Mouse (Mus musculus) WW6 (cell line): ENCODE measurements around the gene Macrod2.

ENCODE experiments used
- DNase-seq: peaks from one replicate; pipeline ENCODE4 v3.0.0-alpha.2; 2013; ENCODE audit warnings: low read depth, low spot score

The Macrod2 gene

GRCm38 (mm10) chr2:142187428-142187827 is 1792.3 kb downstream of the Macrod2 start:
- DNase-seq = no peak

DNA sequence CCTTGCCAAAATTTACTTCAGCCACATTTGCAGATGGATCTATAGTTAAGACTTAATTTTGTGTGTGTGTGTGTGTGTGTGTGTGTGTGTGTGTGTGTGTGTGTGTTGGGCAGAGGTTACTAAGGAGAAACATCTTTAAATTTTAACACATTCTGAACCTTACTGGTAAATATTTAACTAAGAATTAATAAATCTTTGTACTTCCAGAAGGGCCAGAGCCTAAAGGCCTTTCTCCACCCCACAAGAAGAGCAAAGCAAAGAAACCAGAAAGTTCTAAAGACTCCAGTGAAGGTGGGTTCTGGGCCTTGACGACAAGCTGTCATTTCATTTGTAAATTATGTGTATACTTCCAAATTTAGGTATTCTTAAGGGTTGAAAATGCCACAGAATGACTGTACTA is 1822.3 kb downstream of the Macrod2 start:
- DNase-seq = no peak

GRCm38 (mm10) chr2:142222137-142222921 is 1827.2 kb downstream of the Macrod2 start:
- no peak for DNase-seq

DNA sequence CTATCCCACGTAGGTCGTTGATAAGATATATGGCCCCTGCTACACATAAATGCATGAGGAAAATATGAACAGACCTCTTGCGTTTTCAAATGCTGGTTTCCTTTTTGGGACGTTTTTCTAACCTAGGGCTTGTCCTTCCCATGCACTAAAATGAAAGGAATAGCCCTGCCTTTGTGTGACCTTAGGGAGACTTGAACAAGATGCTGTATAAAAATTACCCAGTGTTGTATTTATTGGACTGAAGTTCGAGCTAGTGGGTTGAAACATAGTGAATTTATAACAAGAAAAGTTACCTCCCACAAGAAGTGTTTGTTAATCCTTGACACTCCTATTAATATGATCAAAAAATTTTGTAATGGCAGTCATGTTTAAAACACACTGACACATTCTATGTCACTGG is 1827.8 kb downstream of the Macrod2 start:
- DNase-seq = no peak

DNA sequence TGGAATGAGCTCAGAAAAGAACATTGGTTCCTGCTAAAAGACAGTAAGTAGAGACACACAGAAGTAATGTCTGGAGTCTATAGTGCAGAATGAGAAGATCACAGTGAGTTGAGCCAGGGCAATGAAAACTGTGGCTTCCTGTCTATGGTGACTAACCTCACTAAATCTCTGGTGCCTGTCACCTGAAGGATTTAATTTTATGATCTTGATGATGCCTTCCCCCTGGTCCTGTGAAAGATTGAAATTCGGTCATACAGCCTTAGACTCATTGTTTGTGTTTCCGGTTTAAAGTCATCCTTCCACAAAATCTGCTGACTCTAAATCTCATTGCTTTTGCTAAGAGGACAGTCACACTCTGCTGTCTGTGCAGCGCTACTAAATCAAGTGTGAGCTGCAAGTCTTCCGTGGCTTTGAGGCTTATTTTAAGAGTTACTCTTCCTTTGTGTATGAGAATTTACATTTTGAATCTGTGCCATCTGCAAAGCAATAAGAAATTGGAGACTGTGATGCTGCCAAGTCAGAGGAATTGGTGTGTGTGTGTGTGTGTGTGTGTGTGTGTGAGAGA is 1836.0 kb downstream of the Macrod2 start:
- DNase-seq = no peak

- no peak for DNase-seq
These were observed 1837.7 kb downstream of the Macrod2 start for GRCm38 (mm10) chr2:142232828-142233227.

DNA sequence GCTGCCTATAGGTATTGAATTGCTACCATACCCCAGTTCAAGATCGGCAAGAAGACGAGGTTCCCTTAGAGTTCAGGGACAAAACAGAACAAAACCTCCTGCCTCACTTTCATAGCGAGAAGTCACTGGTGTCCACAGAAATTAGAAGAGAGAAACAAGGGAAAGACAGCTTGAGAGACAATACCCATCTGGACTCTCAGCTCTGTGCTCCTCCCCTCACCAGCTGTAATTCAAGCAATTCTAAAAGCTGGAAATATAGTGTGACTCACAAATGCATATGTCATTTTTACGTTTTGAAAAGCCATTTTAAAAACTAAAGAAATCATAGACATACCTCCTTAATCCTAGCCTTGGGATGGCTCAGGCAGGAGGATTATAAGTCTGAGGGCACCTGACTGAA is 1848.4 kb downstream of the Macrod2 start:
- DNase-seq = no peak

- no peak for DNase-seq
These were observed 1855.3 kb downstream of the Macrod2 start for GRCm38 (mm10) chr2:142250383-142250782.

GRCm38 (mm10) chr2:142251518-142251917 is 1856.4 kb downstream of the Macrod2 start:
- DNase-seq = no peak

DNA sequence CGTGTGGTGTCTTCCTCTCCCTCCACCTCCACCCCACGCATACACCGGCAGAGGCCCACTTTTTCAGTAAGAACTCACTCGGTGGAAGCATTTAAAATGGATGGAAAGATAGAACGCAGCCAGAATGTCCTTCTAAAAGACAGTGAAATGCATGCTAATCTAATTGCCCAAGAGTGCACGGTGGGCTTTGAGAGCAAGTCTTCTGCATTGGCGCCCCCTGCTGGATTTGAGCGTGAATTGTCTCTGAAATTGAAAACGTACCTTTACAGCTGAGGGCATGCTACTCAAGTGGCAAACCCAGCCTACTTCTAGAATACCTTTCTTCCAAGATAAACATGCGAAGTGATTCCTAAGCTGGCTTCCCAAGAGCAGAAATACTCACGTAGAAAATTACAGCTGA is 1858.8 kb downstream of the Macrod2 start:
- DNase-seq = peak; percentile 34

DNA sequence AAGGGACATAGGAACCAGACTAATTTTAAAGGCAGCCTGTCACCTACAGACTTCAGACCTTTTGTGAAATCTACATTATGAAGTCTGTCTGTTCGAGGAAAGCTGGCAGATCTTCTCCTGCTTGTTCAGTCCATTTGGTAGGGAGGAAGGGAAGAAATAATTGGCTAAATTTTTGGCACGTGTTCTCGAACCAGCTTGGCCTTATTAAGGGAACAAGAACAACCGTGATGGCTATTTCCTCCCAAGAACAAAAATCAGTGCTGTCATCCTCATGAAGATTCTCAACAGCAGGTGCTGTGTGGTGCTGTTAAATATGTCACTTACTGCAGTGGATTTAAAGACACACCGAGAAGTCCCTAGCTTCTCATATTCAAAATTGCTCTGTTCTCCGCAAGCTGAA is 1859.5 kb downstream of the Macrod2 start:
- DNase-seq = no peak

- no peak for DNase-seq
These were observed 1862.4 kb downstream of the Macrod2 start for GRCm38 (mm10) chr2:142257501-142257900.

DNA sequence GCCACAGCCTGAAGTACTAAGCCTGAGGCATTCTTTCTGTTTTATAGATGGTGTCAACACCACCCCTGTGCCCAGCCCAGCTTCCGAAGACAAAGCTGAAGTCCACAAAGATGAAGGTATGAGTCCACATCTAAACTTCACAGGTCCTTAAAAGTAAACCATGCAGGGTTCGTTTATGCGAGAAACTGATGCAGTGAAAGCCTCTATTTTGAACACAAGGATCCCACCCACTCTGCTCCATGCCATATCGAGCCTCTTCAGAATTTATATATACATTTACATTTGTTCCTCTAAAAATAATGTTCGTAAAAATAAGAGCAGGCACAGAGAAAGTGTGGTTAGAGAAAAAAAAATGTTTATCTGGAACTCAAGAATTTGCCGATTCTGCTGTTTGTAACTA is 1865.9 kb downstream of the Macrod2 start:
- no peak for DNase-seq

DNA sequence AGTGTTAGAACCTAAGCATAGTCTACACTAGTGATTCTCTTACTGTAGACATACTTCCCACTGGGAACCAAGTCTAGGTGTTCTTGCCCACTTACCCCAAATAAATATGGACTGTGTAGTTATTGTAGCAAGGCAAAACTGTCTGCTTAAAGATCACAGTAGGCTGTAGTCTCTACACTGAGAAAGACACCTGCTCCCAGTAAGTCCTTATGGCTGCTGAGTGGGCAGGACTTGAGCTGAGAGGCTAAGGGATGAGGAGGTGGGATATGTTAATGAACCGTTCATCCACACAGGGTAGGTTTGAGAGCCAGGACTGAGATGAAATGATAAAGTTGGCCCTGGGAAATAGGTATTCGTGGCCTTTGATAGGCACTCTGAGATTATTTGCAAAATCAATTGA is 1869.6 kb downstream of the Macrod2 start:
- no peak for DNase-seq

GRCm38 (mm10) chr2:142267836-142268235 is 1872.7 kb downstream of the Macrod2 start:
- no peak for DNase-seq

GRCm38 (mm10) chr2:142286761-142287160 is 1891.7 kb downstream of the Macrod2 start:
- DNase-seq = no peak

DNA sequence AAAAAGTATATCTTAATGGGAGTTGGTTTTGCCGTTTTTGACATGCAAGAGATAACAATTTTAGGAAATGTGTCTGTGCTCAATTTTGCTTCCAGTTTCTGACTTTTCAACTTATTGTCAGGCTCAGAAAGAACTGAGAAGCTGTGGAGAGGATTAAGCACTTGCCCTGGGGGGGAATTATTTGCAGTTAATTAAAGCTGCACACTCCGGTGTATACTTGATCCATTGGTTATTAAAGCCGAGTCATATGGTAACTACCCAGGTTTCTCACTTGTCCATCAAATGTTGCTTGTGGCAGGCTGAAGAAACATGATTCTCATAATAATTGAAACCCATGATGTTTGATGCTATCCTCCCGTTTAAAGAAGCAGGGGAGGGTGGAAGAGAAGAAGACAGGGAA is 1899.7 kb downstream of the Macrod2 start:
- no peak for DNase-seq

DNA sequence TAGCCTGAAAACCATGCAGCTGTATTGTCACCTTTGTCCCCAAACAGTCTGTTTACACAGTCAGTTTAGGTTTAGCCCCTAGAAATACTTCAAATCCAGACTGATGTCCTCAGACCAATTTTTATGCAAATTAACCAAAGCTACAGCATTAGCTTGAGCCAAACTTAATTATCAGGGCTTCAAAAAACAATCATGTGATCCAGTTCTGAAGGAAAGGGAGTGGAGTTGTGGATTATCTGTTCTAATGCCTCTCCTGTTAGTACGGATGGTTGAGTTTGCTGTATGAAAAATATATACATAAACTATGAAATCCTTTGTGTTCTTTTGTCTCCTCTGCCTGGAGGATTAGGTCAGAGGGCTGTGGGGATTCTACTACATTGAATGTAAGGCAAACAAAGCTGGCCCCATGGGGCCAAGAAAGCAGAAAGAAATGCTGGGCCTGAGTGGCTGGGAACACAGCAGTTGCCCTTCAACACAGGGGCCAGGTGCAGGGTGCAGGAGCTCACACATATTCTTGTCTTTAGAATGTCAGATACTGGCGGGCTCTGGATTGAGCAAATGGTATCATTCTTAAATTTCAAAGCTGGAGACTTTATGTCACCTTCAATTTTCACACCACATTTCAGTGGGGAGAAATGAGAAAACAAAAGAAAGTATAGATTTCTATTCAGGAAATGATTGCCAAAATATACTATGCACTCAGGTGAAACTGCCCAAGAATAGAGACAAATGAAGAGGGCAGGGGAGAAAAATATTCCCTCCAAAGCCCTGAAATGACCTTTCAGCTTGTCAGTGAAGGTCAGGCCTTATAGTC is 1908.2 kb downstream of the Macrod2 start:
- no peak for DNase-seq

GRCm38 (mm10) chr2:142303912-142304182 is 1908.7 kb downstream of the Macrod2 start:
- DNase-seq = no peak

DNA sequence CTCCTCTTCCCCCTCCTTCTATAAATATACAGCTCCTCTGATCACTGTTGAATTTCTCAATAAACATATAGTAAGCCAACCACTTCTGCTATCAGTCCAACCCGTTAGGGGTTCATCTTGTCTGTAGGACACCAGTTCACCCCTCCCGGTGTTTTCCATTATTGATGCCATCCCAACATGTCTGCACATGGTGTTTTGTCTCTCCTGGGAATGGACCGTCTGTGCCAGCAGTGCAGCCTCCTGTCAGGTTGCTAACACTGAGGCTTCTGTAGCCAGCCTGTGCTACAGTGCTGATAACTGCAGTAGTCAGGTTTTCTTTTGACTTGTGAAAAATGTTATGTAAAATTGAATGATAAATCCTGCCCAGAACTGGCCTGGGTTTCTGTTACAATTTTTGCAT is 1928.0 kb downstream of the Macrod2 start:
- DNase-seq = no peak

DNA sequence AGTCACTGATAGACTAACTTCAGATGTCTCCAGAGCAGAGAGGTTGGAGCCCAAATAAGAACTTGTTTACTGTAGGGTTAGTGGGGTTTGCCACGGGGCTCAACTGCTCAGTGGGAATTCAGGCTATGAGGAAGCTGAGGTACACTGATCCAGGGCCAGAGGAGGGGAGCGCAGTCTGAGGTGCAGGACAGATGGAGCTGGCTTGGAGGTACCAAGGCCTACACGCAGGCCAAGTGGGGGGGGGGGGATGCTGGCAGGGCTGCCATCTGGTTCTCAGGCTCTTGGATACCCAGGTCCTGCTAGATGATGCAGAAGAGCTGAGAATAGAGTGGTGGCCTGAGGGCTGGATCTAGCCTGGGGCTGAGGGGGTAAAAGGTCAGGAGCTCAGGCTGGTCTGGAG is 1931.6 kb downstream of the Macrod2 start:
- no peak for DNase-seq

- DNase-seq = no peak
These were observed 1934.7 kb downstream of the Macrod2 start for GRCm38 (mm10) chr2:142329761-142330160.
